Mouse (Mus musculus) neural tube, embryonic 11.5 days (tissue): ENCODE measurements at regions not wholly inside any gene's neighbourhood (a gene's known extent, or its start where the extent isn't known, plus 50 kb on each side); places are given as distances from the start of the nearest gene placed in this dataset.

Experiments
- ATAC-seq: fragments of 200-750 bp; cut with Nextera tagmentation; 2 replicates; pipeline ENCODE4 v1.8.0; 2017; ENCODE audit warnings: moderate number of reproducible peaks, mild to moderate bottlenecking, moderate TSS enrichment, moderate library complexity; ENCODE audit not compliant: insufficient read depth, low FRiP score, low TSS enrichment
- DNase-seq: peaks from one replicate; pipeline ENCODE4 v3.0.0-alpha.2; 2015; ENCODE audit warnings: low spot score
- H3K27ac ChIP-seq: fragments of 300-500 bp; sonication (generic); 2 replicates; pipeline ENCODE4 v1.5.1; 2014; ENCODE audit warnings: low read depth, mild to moderate bottlenecking, low read length
- H3K27me3 ChIP-seq: fragments of 300-500 bp; sonication (generic); 2 replicates; pipeline ENCODE4 v1.6.1; 2014; ENCODE audit warnings: mild to moderate bottlenecking, low read length, mixed read lengths; ENCODE audit not compliant: control insufficient read depth, insufficient read depth
- H3K36me3 ChIP-seq: fragments of 300-500 bp; sonication (generic); 2 replicates; pipeline ENCODE4 v1.6.1; 2014; ENCODE audit warnings: mild to moderate bottlenecking, low read length, moderate library complexity, mixed read lengths; ENCODE audit not compliant: control insufficient read depth, insufficient read depth
- H3K4me1 ChIP-seq: fragments of 300-500 bp; sonication (generic); 2 replicates; pipeline ENCODE4 v1.6.1; 2014; ENCODE audit warnings: low read length, mixed read lengths; ENCODE audit not compliant: control insufficient read depth, insufficient read depth
- H3K4me2 ChIP-seq: fragments of 300-500 bp; sonication (generic); 2 replicates; pipeline ENCODE4 v1.6.1; 2014; ENCODE audit warnings: low read depth, mild to moderate bottlenecking, moderate library complexity
- H3K4me3 ChIP-seq: fragments of 300-500 bp; sonication (generic); 2 replicates; pipeline ENCODE4 v1.5.1; 2014; ENCODE audit warnings: low read depth, low read length
- H3K9ac ChIP-seq: fragments of 300-500 bp; sonication (generic); 2 replicates; pipeline ENCODE4 v1.6.1; 2014; ENCODE audit warnings: mild to moderate bottlenecking, low read length
- H3K9me3 ChIP-seq: fragments of 300-500 bp; sonication (generic); 2 replicates; pipeline ENCODE4 v1.6.1; 2016; ENCODE audit warnings: low read length; ENCODE audit not compliant: control insufficient read depth
- WGBS: fragments of 180-500 bp; shearing (Covaris S2); extraction: QIAGEN DNeasy Blood & Tissue Kit; methylation state at CpG from one replicate; pipeline ENCODE4 v1.1.7; 2014; 5-methylcytosine and 5-hydroxymethylcytosine counted together

DNA sequence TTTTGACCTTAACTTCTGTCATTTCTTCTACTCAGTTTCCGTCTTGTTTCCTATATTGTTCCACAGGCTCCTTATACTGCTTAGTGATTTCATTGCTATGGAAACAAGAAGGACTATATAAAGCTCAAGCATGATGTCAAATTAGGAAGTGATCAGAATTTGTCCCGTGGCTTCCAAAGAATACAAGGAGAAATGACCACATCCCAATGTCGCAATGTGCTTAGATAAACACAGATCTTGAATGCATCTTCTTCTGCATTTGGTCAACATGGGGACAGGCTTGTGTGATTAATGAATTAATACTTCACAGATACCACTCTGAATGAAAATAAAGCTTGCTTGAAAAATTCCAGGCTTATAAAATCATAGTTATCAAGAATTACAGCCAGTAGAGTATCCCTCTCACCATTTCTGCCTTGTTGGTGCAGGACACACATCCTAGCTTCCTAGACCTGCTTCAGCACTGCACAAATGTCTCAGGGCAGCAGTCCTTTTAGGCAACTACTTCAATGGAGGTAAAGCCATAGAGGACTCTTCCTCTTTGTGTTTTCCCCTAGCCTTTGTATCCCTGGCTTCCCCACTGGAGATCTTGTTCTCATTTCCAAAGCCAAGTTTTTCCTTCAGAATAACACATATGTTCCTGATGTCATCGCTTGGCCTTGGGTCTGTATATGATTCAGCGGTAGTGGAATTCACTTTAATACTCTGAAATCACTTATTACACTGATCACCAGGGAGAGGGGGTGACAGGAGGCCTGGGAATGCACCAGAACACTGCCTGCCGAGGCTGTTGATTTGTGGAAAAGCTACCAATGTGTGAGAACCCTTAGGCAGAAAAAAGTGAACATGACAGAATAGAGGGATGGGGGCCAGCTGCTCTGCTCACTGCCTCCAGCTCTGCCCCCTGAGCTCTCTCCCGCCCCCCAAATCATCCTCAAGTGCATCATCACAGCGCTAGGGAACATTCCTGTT lies 97.9 kb upstream of the Ccn6 start:
- no peaks in the 10 kb centered on the region for H3K9me3 ChIP-seq
- H3K27me3 ChIP-seq = no peaks in the 10 kb centered on the region
- no peak overlapping the region for H3K27ac ChIP-seq
- ATAC-seq (no peak), DNase-seq (no peak)
- no peak overlapping the region for H3K9ac ChIP-seq
- no peaks in the 10 kb centered on the region for H3K4me1 ChIP-seq
- H3K4me2 ChIP-seq = no peak overlapping the region
- no peak overlapping the region for H3K4me3 ChIP-seq
- H3K36me3 ChIP-seq = no peaks in the 10 kb centered on the region
- WGBS = 80% methylated on average over 8 of the region's 8 CpGs

DNA sequence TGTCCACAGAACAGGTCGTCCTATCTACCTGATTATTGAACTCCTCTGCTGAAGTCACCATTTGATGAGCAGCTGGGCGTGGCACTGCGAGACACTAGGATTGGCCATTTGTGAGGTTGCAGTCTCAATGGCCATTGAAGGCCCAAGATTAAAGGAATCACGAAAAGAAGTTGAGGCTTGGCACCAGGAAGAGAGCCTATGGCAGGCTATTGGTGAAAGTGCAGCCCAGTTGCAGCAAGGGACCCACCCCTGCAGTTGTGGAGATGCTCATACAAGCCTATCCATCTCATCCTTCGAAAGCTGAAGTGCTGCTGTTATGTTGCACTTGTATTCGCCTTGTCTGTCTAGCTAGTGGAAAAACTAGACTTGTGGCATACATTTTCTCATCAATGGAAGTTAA lies 96.5 kb upstream of the Ccn6 start:
- DNase-seq (no peak), ATAC-seq (no peak)
- H3K4me2 ChIP-seq = no peak overlapping the region
- WGBS = 84% methylated on average over 6 of the region's 6 CpGs
- H3K9me3 ChIP-seq = no peaks in the 10 kb centered on the region
- no peaks in the 10 kb centered on the region for H3K27me3 ChIP-seq
- H3K4me3 ChIP-seq = no peak overlapping the region
- H3K27ac ChIP-seq = no peak overlapping the region
- H3K4me1 ChIP-seq = no peaks in the 10 kb centered on the region
- H3K9ac ChIP-seq = no peak overlapping the region
- no peaks in the 10 kb centered on the region for H3K36me3 ChIP-seq

DNA sequence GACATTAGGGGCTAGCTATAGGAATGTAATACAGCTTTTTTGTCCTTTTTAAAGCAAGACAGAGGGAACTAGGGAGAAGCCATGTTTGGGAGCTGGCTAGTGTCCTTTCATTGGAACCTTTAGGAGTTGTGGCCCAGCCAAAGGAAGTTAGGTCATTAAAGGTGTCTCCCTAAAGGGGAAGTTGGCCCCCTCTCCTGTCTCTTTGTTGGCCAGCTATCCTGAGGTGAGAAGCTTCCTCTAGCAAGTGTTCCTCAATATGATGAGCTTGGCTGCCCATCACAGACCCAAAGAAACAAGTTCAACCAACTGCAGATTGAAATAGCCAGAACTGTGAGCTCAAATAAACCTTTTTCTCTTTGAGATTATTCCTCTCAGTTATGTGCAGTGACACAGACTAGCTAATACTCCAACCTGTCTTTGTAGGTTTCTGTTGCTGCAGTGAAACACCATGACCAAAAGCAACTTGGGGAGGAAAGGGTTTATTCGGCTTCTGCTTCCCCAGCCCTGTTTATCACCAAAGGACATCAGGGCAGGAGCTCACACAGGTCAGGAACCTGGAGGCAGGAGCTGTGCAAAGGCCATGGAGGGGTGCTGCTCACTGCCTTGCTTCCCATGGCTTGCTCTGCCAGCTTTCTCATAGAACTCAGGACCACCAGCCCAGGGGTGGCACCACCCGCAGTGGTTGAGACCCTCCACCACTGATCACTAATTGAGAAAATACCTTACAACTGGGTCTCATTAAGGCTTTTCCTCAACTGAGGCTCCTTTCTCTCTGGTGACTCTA lies 94.0 kb upstream of the Ccn6 start:
- DNase-seq (no peak), ATAC-seq (no peak)
- H3K4me3 ChIP-seq = no peak overlapping the region
- H3K4me2 ChIP-seq = no peak overlapping the region
- H3K4me1 ChIP-seq = no peaks in the 10 kb centered on the region
- WGBS = 88% methylated on average over 2 of the region's 2 CpGs
- H3K9me3 ChIP-seq = no peaks in the 10 kb centered on the region
- H3K27me3 ChIP-seq = no peaks in the 10 kb centered on the region
- no peaks in the 10 kb centered on the region for H3K36me3 ChIP-seq
- no peak overlapping the region for H3K9ac ChIP-seq
- H3K27ac ChIP-seq = no peak overlapping the region

DNA sequence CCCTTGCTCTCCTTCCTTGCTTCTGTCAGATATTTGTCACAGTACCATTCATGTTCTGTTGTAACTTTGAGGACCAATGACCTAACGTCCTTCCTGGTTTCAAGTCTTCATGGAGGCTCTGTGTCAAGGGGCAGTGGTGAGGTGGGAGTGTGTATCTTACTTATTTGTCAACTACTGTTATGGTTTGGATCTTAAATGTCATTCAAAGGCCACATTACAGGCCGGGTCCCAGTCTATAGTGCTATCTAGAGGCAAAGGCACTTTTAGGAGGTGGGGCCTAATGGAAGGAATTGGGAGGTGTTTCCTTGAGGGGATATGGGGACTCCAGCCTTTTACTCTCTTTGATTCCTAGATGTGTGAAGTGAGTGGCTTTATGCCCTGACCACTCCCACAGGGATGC lies 91.0 kb upstream of the Ccn6 start:
- no peak overlapping the region for H3K9ac ChIP-seq
- no peak overlapping the region for H3K4me2 ChIP-seq
- no peak overlapping the region for H3K27ac ChIP-seq
- no peak overlapping the region for H3K4me3 ChIP-seq
- ATAC-seq (no peak), DNase-seq (no peak)
- no peaks in the 10 kb centered on the region for H3K36me3 ChIP-seq
- no peaks in the 10 kb centered on the region for H3K9me3 ChIP-seq
- no peaks in the 10 kb centered on the region for H3K27me3 ChIP-seq
- WGBS = 87% methylated on average over 2 of the region's 2 CpGs
- H3K4me1 ChIP-seq = no peaks in the 10 kb centered on the region

DNA sequence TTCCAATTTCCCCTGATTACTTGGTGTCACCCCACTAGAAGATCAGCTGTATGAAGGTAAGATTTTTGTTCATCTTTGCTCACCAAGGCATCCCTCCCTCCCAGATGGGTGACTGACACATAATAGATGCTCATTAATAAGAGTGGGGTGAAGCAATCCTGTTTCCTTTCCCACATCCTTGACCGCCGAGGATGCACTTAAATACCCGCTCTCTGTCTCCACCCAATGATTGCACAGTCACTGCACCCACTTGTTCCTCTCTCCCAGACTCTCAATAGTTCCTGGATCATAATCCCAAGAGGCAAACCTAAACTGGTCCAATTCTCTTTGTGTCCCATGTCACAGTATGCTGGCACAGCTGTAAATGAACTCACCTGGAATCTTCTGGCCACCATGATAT lies 86.4 kb upstream of the Ccn6 start:
- H3K27ac ChIP-seq = no peak overlapping the region
- no peak overlapping the region for H3K9ac ChIP-seq
- WGBS = 96% methylated on average over 3 of the region's 3 CpGs
- no peak overlapping the region for H3K4me2 ChIP-seq
- ATAC-seq (no peak), DNase-seq (no peak)
- H3K9me3 ChIP-seq = no peaks in the 10 kb centered on the region
- H3K27me3 ChIP-seq = no peaks in the 10 kb centered on the region
- H3K4me3 ChIP-seq = no peak overlapping the region
- H3K4me1 ChIP-seq = no peaks in the 10 kb centered on the region
- H3K36me3 ChIP-seq = no peaks in the 10 kb centered on the region

DNA sequence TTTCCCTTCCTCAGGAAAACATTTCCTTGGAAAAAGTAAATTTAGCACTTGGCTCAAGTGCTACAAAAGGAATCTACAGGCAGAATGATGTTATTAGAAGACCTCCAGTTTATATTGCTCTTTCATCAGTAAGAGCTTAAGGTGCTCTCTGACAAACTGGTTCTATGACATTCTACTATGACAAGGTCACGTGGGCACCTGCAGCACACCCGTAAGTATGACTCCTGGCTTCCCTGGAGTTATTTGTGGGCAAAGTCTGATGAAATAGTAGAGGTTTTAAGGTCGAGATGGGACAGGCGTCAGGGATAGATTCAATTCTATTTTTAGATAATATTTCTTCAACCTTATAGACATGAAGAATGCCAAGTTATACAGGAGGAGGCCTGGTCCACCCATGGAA lies 84.9 kb upstream of the Ccn6 start:
- 87% methylated on average over 4 of the region's 4 CpGs for WGBS
- DNase-seq (no peak), ATAC-seq (no peak)
- H3K9me3 ChIP-seq = no peaks in the 10 kb centered on the region
- H3K4me3 ChIP-seq = no peak overlapping the region
- H3K27me3 ChIP-seq = no peaks in the 10 kb centered on the region
- H3K27ac ChIP-seq = no peak overlapping the region
- H3K36me3 ChIP-seq = no peaks in the 10 kb centered on the region
- no peaks in the 10 kb centered on the region for H3K4me1 ChIP-seq
- no peak overlapping the region for H3K4me2 ChIP-seq
- no peak overlapping the region for H3K9ac ChIP-seq

DNA sequence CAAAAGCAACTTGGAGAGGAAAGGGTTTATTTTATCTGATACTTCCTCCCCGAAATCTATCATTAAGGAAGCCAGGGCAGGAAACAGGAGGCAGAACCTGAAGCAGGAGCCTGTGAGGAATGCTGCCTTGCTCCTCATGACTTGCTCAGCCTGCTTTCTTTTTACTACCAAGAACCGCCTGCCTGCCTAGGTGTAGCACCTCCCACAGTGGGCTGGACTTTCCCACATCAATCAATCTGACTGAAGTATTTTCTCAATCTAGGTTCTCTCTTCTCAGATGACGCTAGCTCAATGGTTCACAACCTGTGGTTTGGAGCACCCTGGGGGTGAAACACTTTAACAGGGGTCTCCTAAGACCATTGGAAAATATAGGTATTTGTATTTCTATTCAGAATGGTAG lies 83.4 kb upstream of the Ccn6 start:
- Histone ChIP-seq H3K36me3 (no peaks in the 10 kb centered on the region), H3K4me1 (no peaks in the 10 kb centered on the region), H3K4me3 (no peak overlapping the region), H3K27me3 (no peaks in the 10 kb centered on the region), H3K9ac (no peak overlapping the region), H3K4me2 (no peak overlapping the region), H3K9me3 (no peaks in the 10 kb centered on the region), H3K27ac (no peak overlapping the region)
- ATAC-seq = no peak
- WGBS = 50% methylated on average over 3 of the region's 3 CpGs
- no peak for DNase-seq

DNA sequence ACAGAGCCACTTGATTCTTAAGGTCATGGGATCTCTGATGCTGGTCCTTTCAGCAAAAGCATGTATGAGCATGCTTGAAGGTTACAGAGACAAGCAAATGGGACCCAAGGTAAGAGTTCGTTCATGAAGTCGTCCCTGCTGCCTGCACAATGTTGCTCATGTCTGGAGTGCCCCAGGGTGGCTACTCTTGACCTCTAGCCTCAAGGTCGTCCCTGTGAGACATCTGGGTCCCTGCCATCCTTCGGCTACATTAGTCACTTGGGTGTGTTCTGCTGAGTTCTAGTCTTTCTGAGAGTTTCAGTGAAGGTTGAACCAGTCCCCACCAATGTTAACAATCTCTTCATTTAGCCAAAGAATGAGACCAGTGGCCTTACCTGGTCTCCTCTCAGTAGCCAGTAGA lies 81.5 kb upstream of the Ccn6 start:
- Histone ChIP-seq H3K27ac (no peak overlapping the region), H3K9ac (no peak overlapping the region), H3K4me2 (no peak overlapping the region), H3K27me3 (no peaks in the 10 kb centered on the region), H3K36me3 (no peaks in the 10 kb centered on the region), H3K9me3 (no peaks in the 10 kb centered on the region), H3K4me3 (no peak overlapping the region), H3K4me1 (no peaks in the 10 kb centered on the region)
- ATAC-seq = no peak
- DNase-seq = no peak
- WGBS = 66% methylated on average over 4 of the region's 4 CpGs

DNA sequence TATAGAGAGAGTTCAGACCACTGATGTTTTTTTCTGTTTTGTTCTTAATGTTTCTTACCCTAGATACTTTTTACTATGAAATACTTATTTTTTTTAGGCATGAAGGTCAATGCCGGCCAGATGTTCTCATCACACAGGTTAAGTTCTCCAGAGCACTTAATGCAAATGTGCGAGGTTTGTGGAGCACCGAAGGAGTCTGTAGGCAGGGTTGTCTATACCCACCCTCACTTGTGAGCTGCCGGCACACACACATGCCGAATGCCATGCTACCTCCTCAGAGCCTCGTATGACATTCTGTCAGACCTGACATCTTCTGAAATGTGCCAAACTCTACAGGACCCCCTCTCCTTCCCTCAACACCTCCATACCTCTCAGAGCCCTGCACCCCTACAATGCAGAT lies 80.5 kb upstream of the Ccn6 start:
- Histone ChIP-seq H3K27me3 (no peaks in the 10 kb centered on the region), H3K4me1 (no peaks in the 10 kb centered on the region; the same call in 1 of the 2 replicates), H3K36me3 (no peaks in the 10 kb centered on the region), H3K9ac (no peak overlapping the region), H3K4me2 (no peak overlapping the region), H3K27ac (no peak overlapping the region), H3K9me3 (no peaks in the 10 kb centered on the region), H3K4me3 (no peak overlapping the region)
- ATAC-seq = no peak
- WGBS = 86% methylated on average over 6 of the region's 6 CpGs
- no peak for DNase-seq
